Mouse (Mus musculus): ENCODE results near the gene Vmn2r12. TPM values are rescaled to one million over a fixed set of nuclear protein-coding genes. Genes with fewer than 3 reads are reported as not detected.

The Vmn2r12 gene
- not detected for polyA plus RNA-seq (2017; shearing (Covaris generic))

GRCm38 (mm10) chr5:109097850-109098249 lies at the start of gene Vmn2r12:
TSS of gene Vmn2r12 (minus strand) at chr5:109097950.

GRCm38 (mm10) chr5:109059469-109059868 lies 38.3 kb downstream of the Vmn2r12 start, which contains the start of gene Vmn2r11:
TSS of gene Vmn2r11 (minus strand) at chr5:109059569.

Other genes with a start within 250 kb of the Vmn2r12 start
- gene Vmn2r9, start 245.3 kb downstream of the Vmn2r12 start, polyA plus RNA-seq (2017; shearing (Covaris generic)), result 0.05 TPM
- 0.05 TPM for gene Vmn2r10, start 91.4 kb downstream of the Vmn2r12 start, polyA plus RNA-seq (2017; shearing (Covaris generic))
- 0.09 TPM for gene Vmn2r11, start 38.4 kb downstream of the Vmn2r12 start, polyA plus RNA-seq (2017; shearing (Covaris generic))
- not detected for gene Vmn2r13, start 94.2 kb upstream of the Vmn2r12 start, polyA plus RNA-seq (2017; shearing (Covaris generic))
- gene Vmn2r14, start 126.8 kb upstream of the Vmn2r12 start, polyA plus RNA-seq (2017; shearing (Covaris generic)), result not detected
- not detected for gene Vmn2r15, start 199.7 kb upstream of the Vmn2r12 start, polyA plus RNA-seq (2017; shearing (Covaris generic))
- gene Vmn2r16, start 232.2 kb upstream of the Vmn2r12 start, polyA plus RNA-seq (2017; shearing (Covaris generic)), result not detected

All from naive thymus-derived CD4-positive, alpha-beta T cell, adult 5 months (primary cell).